8 mouse cellular contexts compared by ENCODE assay signal in the genomic region with DNA sequence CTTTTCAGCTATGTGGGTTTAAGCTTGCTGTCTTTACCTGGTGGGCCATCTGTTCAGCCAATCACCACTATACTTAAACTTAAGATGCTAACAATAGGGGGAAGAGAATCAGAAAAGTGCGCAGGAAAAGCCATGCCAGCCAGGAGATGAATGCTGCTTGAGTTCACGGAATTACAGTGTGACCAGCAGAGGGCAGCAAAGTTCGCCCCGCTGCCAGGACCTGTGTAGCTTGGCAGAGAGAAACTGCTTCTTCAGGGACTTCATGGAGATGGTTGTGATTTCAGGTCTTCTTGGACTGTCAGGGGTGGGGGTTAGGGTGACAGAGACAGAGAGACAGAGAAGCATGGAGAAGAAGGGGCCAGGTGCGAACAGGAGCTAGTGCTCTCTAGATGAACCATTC.
A peak's percentile ranks its signal among the peaks of the same experiment; 100 is the strongest.
DNase-seq lines count a peak whose midpoint lies in the region; ATAC-seq lines count a peak whose summit lies in the region.

No protein-coding gene starts in this region.

- no peak for ATAC-seq in erythroid progenitor cell, adult 5-6 weeks (replicated peaks; ENCODE audit: low FRiP score, poor library complexity, severe bottlenecking)

- DNase-seq in WW6 (ENCODE audit: low read depth, low spot score) = peak; percentile 71
- peak; percentile 27 for DNase-seq in cerebellum, adult 9-11 months
- peak; percentile 80 to 89 for DNase-seq in frontal cortex, postnatal 36 days (ENCODE audit: low spot score in 2 of 2)
- DNase-seq in hindlimb bud, embryonic 11.5 days (ENCODE audit: extremely low spot score, low read depth, low spot score) = peak; percentile 44
- peak; percentile 62 for DNase-seq in left cerebral cortex, adult 11 months (ENCODE audit: low spot score)
- DNase-seq in mesoderm, embryonic 11.5 days (ENCODE audit: low read depth, low spot score) = peak; percentile 86
- peak; percentile 84 for DNase-seq in right cerebral cortex, postnatal 4 days

Comparison
In these comparisons a context has a peak if more than half of its experiments do, and no peak if none do; other contexts are left out.
1. DNase-seq: peak in every context shown above with its lines; median percentile 86 in mesoderm, embryonic 11.5 days; 84 in frontal cortex, postnatal 36 days; 84 in right cerebral cortex, postnatal 4 days; 71 in WW6; 62 in left cerebral cortex, adult 11 months; 44 in hindlimb bud, embryonic 11.5 days; 27 in cerebellum, adult 9-11 months.